Mouse (Mus musculus) intestine, postnatal 0 days (tissue): Measurements from ENCODE around the gene A630001G21Rik. TPM values are rescaled to one million over a fixed set of nuclear protein-coding genes. Genes with fewer than 3 reads are reported as not detected.

ENCODE experiments used
- ATAC-seq: fragments of 200-750 bp; cut with Nextera tagmentation; 2 replicates; pipeline ENCODE4 v1.8.0; 2017; ENCODE audit warnings: mild to moderate bottlenecking, moderate TSS enrichment, moderate library complexity
- H3K27ac ChIP-seq: fragments of 300-500 bp; sonication (generic); 2 replicates; pipeline ENCODE4 v1.5.1; 2014; ENCODE audit warnings: mild to moderate bottlenecking, low read depth, low read length, moderate library complexity
- H3K27me3 ChIP-seq: fragments of 300-500 bp; sonication (generic); replicated peaks from 2 replicates; pipeline ENCODE4 v1.6.1; 2014; ENCODE audit warnings: low read length, mixed read lengths; ENCODE audit not compliant: control insufficient read depth, insufficient read depth
- H3K36me3 ChIP-seq: fragments of 300-500 bp; sonication (generic); 2 replicates; pipeline ENCODE4 v1.6.1; 2014; ENCODE audit warnings: mild to moderate bottlenecking, moderate library complexity; ENCODE audit not compliant: control insufficient read depth, insufficient read depth
- H3K4me1 ChIP-seq: fragments of 300-500 bp; sonication (generic); replicated peaks from 2 replicates; pipeline ENCODE4 v1.6.1; 2014; ENCODE audit warnings: antibody characterized with exemption, low read length, mixed read lengths; ENCODE audit not compliant: control insufficient read depth, insufficient read depth
- H3K4me2 ChIP-seq: fragments of 300-500 bp; sonication (generic); replicated peaks from 2 replicates; pipeline ENCODE4 v1.6.1; 2014; ENCODE audit warnings: low read depth, mild to moderate bottlenecking, moderate library complexity
- H3K4me3 ChIP-seq: fragments of 300-500 bp; sonication (generic); 2 replicates; pipeline ENCODE4 v1.5.1; 2014; ENCODE audit warnings: low read depth, low read length
- H3K9ac ChIP-seq: fragments of 300-500 bp; sonication (generic); 2 replicates; pipeline ENCODE4 v1.6.1; 2014; ENCODE audit warnings: mild to moderate bottlenecking, low read depth, low read length
- H3K9me3 ChIP-seq: fragments of 300-500 bp; sonication (generic); 2 replicates; pipeline ENCODE4 v1.6.1; 2016; ENCODE audit warnings: mixed run types; ENCODE audit not compliant: control insufficient read depth
- CTCF ChIP-seq: sonication (generic); IDR thresholded peaks from 2 replicates; pipeline ENCODE4 v1.5.1; 2016; ENCODE audit warnings: low read depth, mild to moderate bottlenecking, control low read depth, antibody characterized with exemption, moderate library complexity
- WGBS: fragments of 180-500 bp; shearing (Covaris S2); extraction: QIAGEN DNeasy Blood & Tissue Kit; methylation state at CpG from one replicate; pipeline ENCODE4 v1.1.7; 2014; 5-methylcytosine and 5-hydroxymethylcytosine counted together
- polyA plus RNA-seq: library from polyadenylated mRNA; unstranded; fragments of >200 nt; fragmentation: Nextera tagmentation; extraction: Ambion mirVana; gene quantifications from 2 replicates; pipeline ENCODE4 v1.2.1, GENCODE M21; 2015

A630001G21Rik gene
- polyA plus RNA-seq, 1 experiment from 2014 or later: 0.55 TPM

GRCm38 (mm10) chr1:85751494-85751893 is 26.9 kb downstream of the A630001G21Rik start:
- WGBS: 54% methylated on average over 6 of the region's 6 CpGs
- no peak overlapping the region for H3K4me3 ChIP-seq
- H3K9me3 ChIP-seq: no peaks in the 10 kb centered on the region
- H3K4me1 ChIP-seq: no peaks in the 10 kb centered on the region
- H3K27ac ChIP-seq: no peak overlapping the region
- no peak overlapping the region for H3K9ac ChIP-seq
- H3K36me3 ChIP-seq: no peaks in the 10 kb centered on the region
- no peak for TF ChIP-seq CTCF
- no peaks in the 10 kb centered on the region for H3K27me3 ChIP-seq
- H3K4me2 ChIP-seq: no peak overlapping the region
- no peak for ATAC-seq

GRCm38 (mm10) chr1:85750650-85751049 is 27.8 kb downstream of the A630001G21Rik start:
- no peaks in the 10 kb centered on the region for H3K4me1 ChIP-seq
- no peak overlapping the region for H3K27ac ChIP-seq
- WGBS: 82% methylated on average over 4 of the region's 4 CpGs
- no peak overlapping the region for H3K9ac ChIP-seq
- H3K4me2 ChIP-seq: no peak overlapping the region
- ATAC-seq: no peak
- no peak for TF ChIP-seq CTCF
- no peaks in the 10 kb centered on the region for H3K36me3 ChIP-seq
- H3K4me3 ChIP-seq: no peak overlapping the region
- H3K27me3 ChIP-seq: no peaks in the 10 kb centered on the region
- H3K9me3 ChIP-seq: no peaks in the 10 kb centered on the region

GRCm38 (mm10) chr1:85749829-85750228 is 28.6 kb downstream of the A630001G21Rik start:
- H3K36me3 ChIP-seq: no peaks in the 10 kb centered on the region
- no peaks in the 10 kb centered on the region for H3K27me3 ChIP-seq
- H3K4me1 ChIP-seq: no peaks in the 10 kb centered on the region
- no peak for ATAC-seq
- H3K9me3 ChIP-seq: no peaks in the 10 kb centered on the region
- no peak overlapping the region for H3K27ac ChIP-seq
- no peak for TF ChIP-seq CTCF
- no peak overlapping the region for H3K4me2 ChIP-seq
- 83% methylated on average over 2 of the region's 2 CpGs for WGBS
- no peak overlapping the region for H3K9ac ChIP-seq
- H3K4me3 ChIP-seq: no peak overlapping the region

GRCm38 (mm10) chr1:85746511-85746910 is 31.9 kb downstream of the A630001G21Rik start:
- no peaks in the 10 kb centered on the region for H3K27me3 ChIP-seq
- no peak for TF ChIP-seq CTCF
- no peak overlapping the region for H3K4me2 ChIP-seq
- H3K9me3 ChIP-seq: no peaks in the 10 kb centered on the region
- no peaks in the 10 kb centered on the region for H3K4me1 ChIP-seq
- 86% methylated on average over 5 of the region's 5 CpGs for WGBS
- no peak overlapping the region for H3K4me3 ChIP-seq
- no peak for ATAC-seq
- no peak overlapping the region for H3K9ac ChIP-seq
- H3K36me3 ChIP-seq: no peaks in the 10 kb centered on the region
- no peak overlapping the region for H3K27ac ChIP-seq

GRCm38 (mm10) chr1:85744539-85744938 is 33.9 kb downstream of the A630001G21Rik start:
- Histone ChIP-seq H3K9ac (no peak overlapping the region), H3K27ac (no peak overlapping the region), H3K4me3 (no peak overlapping the region), H3K9me3 (no peaks in the 10 kb centered on the region), H3K4me1 (no peaks in the 10 kb centered on the region), H3K36me3 (no peaks in the 10 kb centered on the region), H3K4me2 (no peak overlapping the region), H3K27me3 (no peaks in the 10 kb centered on the region)
- ATAC-seq: no peak
- no peak for TF ChIP-seq CTCF
- WGBS: 62% methylated on average over 3 of the region's 3 CpGs

GRCm38 (mm10) chr1:85742916-85743505 is 35.4 kb downstream of the A630001G21Rik start:
- Histone ChIP-seq H3K4me2 (no peak overlapping the region), H3K9ac (no peak overlapping the region), H3K27me3 (no peaks in the 10 kb centered on the region), H3K9me3 (no peaks in the 10 kb centered on the region), H3K4me3 (no peak overlapping the region), H3K36me3 (no peaks in the 10 kb centered on the region), H3K4me1 (no peaks in the 10 kb centered on the region), H3K27ac (no peak overlapping the region)
- 25% methylated on average over 2 of the region's 2 CpGs for WGBS
- no peak for ATAC-seq
- no peak for TF ChIP-seq CTCF

- WGBS: 62% methylated on average over 5 of the region's 5 CpGs
- H3K9ac ChIP-seq: no peak overlapping the region
- no peak overlapping the region for H3K27ac ChIP-seq
- H3K9me3 ChIP-seq: no peaks in the 10 kb centered on the region
- H3K4me1 ChIP-seq: no peaks in the 10 kb centered on the region
- H3K4me3 ChIP-seq: no peak overlapping the region
- H3K4me2 ChIP-seq: no peak overlapping the region
- ATAC-seq: no peak
- H3K27me3 ChIP-seq: no peaks in the 10 kb centered on the region
- no peak for TF ChIP-seq CTCF
- H3K36me3 ChIP-seq: no peaks in the 10 kb centered on the region
Measured at GRCm38 (mm10) chr1:85742333-85742732, 36.1 kb downstream of the A630001G21Rik start.
